Mouse (Mus musculus) spleen, postnatal 10 days (tissue): ENCODE results near the gene Bri3bp.

Experiments used
- DNase-seq, 2 experiments: peaks; one replicate each; pipeline ENCODE4 v3.0.0; 2021 to 2022; ENCODE audit warnings: low spot score in 2 of 2

Bri3bp gene

GRCm38 (mm10) chr5:125452573-125452972 lies 11.2 kb downstream of the Bri3bp start:
- DNase-seq = no peak

DNA sequence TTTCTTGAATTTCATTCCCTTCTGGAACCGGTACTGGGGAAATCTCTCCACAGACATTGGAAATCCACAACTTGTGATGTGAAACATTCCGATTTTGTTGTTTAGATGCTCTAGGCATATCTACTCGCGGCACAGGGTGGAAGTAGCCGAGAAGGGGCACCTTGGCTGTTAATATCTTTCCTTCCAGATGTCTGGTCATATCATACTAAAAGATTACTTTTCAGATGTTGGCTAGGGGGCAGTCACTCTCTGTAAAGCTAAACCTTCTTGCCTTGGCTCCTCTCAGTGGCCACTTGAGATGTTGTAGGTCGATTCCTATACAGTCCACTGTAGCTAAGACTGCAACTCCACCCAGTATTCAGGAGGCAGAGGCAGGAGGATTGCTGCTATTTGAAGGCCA lies 14.7 kb downstream of the Bri3bp start:
- no peak for DNase-seq

GRCm38 (mm10) chr5:125457538-125457937 lies 16.2 kb downstream of the Bri3bp start:
- DNase-seq = no peak

- DNase-seq = no peak
Observed at GRCm38 (mm10) chr5:125460574-125460973, 19.2 kb downstream of the Bri3bp start.

DNA sequence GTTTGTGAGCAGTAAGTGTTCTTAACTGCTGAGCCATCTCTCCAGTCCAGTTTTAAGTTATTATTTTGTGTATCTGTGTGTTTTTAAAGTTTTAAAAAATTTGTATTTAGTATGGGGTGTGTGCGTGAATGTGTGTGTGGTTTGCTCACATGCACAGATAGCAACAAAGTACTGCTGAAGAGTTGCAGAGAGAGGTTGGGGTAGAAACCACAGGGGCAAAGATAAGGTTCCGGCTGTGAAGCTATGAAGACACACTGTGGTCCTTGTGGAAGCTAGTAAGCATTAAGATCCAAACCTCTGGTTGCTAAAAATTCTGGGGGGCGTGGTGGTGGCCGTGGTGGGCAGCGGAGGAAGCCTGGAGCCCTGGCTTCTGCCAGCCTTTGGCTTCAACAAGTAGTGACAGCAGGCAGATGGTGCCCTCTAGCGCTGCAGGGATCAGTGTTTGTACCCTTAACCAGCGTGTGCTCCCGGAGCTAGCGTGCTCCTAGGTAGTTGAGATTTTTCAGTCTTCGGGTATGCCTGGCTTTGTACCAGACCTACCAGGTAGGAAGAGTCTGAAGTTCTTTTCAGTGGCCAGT lies 20.6 kb downstream of the Bri3bp start:
- DNase-seq = peak; percentile 38 to 72

GRCm38 (mm10) chr5:125465192-125465591 lies 23.8 kb downstream of the Bri3bp start:
- no peak for DNase-seq

GRCm38 (mm10) chr5:125465701-125466106 lies 24.3 kb downstream of the Bri3bp start:
- DNase-seq = peak; percentile 86 to 97

DNA sequence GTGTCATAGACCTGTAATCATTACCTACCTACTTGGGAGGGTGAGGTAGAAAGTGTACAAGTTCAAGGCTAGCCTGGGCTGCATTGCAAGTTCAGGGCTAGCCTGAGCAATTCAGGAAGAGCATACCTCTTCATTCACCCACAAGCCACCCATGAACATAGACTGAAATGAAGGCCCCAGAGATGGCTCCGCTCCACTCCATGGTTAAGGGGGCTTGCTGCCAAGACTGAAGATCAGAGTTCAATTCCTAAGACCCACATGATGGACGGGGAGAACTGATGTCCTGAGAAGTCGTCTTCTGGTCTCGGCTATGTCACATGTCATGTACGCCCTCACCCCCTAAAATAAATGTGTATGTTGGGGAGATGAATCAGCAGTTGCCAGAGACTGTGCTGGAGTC lies 25.1 kb downstream of the Bri3bp start:
- no peak for DNase-seq

DNA sequence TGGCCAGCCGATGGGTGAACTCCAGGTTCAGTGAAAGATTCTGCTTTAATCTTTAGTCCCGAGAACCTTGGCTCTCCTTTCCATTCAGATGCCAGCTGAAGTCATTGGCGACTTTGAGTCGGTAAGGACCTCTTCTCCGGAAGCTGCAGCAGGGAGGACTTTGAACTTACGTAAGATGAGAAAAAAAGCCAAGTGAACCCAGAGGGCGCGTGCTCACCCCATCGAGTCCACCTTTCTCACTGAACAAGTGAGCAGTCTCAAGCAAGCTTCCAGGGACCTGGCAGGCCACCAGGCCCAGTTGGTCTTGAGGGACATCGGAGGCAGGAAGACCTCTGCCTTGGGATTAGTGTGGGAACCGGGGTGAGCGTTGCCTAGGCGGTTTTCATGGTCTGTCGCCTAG lies 25.9 kb downstream of the Bri3bp start:
- DNase-seq = no peak

GRCm38 (mm10) chr5:125470713-125471112 lies 29.3 kb downstream of the Bri3bp start:
- no peak for DNase-seq

DNA sequence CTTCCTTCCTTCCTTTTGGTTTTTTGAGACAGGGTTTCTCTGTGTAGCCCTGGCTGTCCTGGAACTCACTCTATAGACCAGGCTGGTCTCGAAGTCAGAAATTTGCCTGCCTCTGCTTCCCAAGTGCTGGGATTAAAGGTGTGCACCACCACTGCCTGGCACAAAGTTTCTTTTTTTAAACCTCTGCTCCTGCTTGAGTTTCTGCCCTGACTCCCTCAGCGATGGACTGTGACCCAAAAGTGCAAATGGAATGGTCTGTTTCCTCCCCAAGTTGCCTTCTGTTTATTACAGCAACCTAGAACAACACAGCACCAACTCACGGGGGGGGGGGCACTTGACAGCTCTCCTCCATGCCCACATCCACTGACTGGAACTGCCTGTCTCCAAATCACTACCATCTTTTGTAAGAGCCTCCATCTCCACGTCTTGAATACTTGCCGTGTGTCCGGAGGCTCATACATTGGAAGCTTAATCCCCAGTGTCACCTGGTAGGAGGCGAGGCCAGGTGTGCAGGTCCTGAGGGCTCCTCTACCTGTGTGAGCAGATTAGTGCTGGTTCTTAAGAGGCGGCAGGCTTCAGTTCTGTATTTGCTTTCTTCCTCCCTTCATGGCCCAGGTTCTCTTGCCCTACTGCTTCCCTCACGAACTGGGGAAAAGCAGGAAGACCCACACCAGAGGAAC lies 31.6 kb downstream of the Bri3bp start:
- no peak for DNase-seq

DNA sequence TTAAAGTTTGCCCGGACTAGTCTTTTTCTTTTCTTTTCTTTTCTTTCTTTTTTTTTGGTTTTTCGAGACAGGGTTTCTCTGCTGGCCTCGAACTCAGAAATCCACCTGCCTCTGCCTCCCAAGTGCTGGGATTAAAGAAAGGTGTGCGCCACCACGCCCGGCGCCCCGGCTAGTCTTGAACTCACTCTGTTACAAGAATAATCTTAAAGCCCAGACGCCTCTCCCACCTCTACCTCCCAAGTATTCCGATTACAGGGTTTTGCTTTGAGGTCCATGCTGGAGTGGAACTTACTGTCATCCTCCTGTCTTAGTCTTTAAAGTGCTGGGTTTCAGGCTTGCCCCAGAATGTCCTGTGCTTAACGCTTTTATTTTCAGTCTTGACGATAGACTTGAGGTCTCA lies 33.7 kb downstream of the Bri3bp start:
- DNase-seq = peak; percentile 48 to 55

DNA sequence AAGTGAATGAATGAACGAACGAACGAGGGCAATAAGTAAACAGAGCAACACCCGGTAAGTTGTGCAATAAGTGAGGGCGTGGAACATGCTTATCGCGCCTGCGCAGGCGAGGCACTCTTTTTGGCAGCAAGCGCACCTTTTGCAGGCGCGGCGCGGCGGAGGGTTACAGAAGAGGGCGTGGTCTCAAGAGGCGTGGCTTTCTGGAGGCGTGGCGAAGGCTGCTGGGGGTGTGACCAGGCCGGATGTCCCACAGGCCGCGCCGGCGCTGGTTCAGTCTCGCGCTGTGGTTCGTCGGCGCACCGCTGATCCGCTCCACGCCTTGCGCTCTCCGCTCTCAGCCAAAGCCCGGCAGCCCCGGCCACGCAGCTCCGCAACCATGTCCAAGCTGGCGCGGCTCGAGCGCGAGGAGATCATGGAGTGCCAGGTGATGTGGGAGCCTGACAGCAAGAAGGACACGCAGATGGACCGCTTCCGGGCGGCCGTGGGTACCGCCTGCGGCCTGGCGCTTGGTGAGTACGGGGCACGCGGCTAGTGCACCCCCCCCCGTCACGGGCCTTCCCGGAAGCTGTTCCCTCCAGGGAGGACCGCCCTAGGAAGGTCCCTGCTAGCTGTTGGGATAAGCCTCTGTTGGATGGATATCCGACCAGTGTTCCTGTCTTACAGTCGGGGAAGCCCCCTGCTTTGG lies 34.4 kb downstream of the Bri3bp start, which contains the start of gene Aacs:
TSS of gene Aacs (plus strand) at position 214 of the 685 bp plus-strand sequence.
- DNase-seq = peak; percentile 99 to 100

DNA sequence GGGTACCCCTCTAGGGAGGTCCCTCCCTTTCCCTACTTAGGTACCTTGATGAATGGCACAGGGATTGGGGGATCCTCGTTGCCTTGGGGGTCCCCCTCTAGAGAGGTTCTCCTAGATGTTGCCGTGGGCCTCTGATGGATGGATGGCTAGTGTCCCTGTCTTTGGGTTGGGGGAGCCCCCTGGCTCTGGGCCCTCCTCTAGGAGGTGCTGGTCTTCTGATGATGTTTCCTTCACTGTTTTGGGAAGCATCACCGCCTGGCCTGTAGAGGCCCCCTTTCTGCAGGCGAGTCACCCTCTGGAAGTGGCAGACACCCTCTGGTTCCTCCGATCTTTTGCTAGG lies 34.9 kb downstream of the Bri3bp start:
- no peak for DNase-seq

- no peak for DNase-seq
Observed at GRCm38 (mm10) chr5:125476799-125477198, 35.4 kb downstream of the Bri3bp start.

- no peak for DNase-seq
Observed at GRCm38 (mm10) chr5:125477533-125477932, 36.2 kb downstream of the Bri3bp start.

GRCm38 (mm10) chr5:125478037-125478436 lies 36.7 kb downstream of the Bri3bp start:
- DNase-seq = no peak

DNA sequence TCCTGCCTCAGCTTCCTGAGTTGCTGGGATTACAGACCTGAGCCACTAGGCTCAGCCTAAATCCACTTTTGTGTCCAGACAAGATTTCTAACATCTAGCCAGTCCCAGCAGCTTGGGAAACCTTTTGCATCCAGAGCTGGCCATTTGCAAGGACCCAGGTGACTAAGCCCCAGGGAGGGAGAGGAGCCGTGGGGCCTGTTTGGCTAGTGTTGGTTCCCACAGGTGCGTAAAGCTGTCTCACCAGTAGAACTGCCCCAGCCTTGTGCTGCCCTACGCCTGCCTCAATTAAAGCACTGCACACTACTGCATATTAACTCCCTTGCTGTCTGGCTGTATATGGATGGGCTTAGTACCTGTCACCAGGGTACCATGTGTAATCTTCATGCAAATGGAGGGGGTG lies 38.0 kb downstream of the Bri3bp start:
- DNase-seq = no peak

DNA sequence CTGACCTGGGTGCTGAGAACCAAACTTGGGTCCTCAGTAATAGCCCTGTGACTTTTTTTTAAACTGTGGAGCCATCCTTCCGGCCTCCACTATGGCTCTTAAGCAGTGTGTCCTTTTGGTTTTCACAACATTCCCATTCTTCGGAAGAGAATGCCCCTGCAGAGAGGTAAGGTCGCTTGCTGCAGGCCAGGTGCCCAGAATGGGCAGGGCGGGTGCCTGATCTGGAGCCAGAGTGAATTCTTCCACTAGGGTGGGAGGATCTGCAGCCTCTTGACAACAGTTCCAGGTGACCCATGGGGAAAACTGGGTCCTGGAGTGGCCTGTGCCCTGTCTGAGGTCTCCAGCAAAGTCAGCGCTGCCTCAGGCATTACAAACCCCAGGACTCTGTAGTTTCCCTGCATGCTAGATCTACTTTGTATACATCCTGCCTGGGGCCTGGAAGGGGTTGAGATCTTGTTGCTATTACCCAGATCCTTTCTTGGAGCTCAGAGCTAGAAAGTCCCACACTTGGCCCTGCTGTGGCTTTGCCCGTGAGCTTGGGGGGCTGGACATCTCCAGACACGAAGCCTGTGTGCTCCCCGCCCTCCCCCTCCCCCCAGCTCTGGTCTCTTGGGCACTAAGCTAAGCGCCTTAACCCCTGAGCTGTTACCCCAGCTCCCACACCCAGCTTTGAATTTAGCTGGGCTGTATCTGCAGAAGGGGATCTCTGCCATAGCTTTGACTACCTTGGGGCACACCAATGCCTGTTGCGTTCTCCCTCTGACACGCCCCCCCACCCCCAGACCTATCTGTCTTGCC lies 39.3 kb downstream of the Bri3bp start:
- no peak for DNase-seq

DNA sequence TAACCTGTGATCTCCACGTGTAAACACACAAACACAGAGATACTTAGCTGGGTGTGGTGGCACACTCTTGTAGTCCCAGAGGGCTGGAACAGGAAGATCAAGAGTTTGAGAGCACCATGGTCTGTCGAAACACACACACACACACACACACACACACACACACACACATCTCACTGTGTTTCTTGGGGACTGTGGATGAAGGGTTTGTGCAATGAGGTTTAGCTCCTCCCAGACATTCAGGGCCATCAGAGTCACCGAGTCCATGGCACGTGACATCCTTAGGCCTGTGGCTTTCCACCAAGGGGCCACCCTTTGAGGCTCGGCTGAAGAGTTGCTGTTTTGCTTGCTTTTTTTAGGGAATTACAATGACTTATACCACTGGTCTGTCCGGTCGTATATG lies 41.1 kb downstream of the Bri3bp start:
- DNase-seq = no peak

DNA sequence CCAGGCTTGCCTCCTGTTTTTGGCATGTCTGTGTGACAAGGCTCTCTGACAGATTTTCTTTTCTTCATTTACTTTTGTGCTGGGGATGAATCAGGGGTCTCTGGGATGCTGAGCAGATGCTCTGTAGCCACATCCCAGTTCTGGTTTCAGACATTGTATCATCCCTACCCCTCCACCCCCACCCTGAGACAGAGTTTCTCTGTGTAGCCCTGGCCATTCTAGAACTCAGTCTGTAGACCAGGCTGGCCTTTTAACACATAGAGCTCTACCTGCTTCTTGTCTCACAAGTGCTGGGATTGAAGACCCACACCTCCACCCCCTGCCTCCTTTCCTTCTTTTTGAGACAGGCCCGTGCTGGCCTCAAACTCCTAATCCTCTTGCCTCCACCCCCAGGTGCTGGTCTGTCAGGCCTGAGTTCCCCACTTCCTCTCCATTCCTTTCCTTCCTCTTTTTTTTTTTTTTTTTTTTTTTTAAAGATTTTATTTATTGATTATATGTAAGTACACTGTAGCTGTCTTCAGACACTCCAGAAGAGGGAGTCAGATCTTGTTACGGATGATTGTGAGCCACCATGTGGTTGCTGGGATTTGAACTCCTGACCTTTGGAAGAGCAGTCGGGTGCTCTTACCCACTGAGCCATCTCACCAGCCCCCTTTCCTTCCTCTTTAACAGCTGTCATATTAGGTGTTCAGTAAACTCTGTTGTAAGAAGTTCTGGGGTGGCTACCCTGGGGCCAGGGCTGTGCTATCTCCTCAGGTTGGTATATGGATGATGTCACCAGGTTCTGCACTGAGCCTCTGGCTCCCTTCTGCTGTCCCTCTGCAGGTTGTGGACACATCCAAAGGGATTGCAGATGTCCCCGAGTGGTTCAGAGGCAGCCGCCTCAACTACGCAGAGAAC lies 42.6 kb downstream of the Bri3bp start:
- no peak for DNase-seq
